Mouse (Mus musculus) ES-E14 (cell line): ENCODE data around the gene Hoxa6.

ENCODE experiments used
- CHD2 ChIP-seq: IDR thresholded peaks from 2 replicates; pipeline ENCODE4 v1.6.1; 2014; ENCODE audit warnings: mild to moderate bottlenecking, low read depth, low read length, inconsistent platforms
- MAFK ChIP-seq: IDR thresholded peaks from 2 replicates; pipeline ENCODE4 v1.6.1; 2014; ENCODE audit warnings: mild to moderate bottlenecking, low read depth, low read length, inconsistent platforms; ENCODE audit not compliant: insufficient read depth
- ZC3H11A ChIP-seq: IDR thresholded peaks from 2 replicates; pipeline ENCODE4 v1.6.1; 2012; ENCODE audit warnings: low read depth, mild to moderate bottlenecking, inconsistent platforms, low read length, borderline replicate concordance

GRCm38 (mm10) chr6:52185222-52185621 lies 23.3 kb downstream of the Hoxa6 start:
- TF ChIP-seq CHD2 = no peak
- no peak for TF ChIP-seq MAFK
- TF ChIP-seq ZC3H11A = no peak
